Mouse (Mus musculus): ENCODE data around the gene Slc35e2.

The Slc35e2 gene

DNA sequence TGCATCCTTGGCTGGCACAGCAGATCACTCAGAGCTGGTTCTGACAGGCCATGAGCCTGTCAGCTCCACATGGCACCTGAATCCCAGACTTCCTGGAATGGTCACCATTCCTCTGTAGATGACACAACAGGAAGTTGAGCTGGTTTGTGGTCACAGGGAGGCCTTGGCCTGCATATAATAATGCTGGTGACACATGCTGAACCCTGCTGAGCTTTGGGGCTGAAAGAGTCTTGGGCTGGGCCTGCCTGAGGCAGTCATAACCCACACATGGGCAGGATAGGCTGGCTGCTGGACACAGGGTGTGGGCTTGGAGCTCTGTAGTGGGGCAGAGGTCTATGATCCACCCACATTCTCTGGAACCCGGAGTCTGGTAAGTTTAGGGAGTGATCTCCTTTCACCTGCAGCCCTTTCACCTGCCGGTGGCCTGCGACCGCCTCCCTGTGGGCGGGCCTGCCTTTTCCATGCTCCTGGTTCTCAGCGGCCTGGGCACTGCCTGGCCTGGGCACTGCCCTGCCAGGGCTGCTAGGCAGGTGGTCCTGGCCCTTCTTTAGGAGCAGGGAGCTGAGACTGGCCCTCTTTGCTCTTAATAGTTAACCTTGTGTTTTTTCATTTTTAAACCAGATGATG is 18.8 kb upstream of the Slc35e2 start:
- TF ChIP-seq CTCF (conservative IDR thresholded peaks at IDR 0.05; ENCODE audit: low read length) (no peak), NANOG (IDR thresholded peaks at IDR 0.05; ENCODE audit: borderline replicate concordance, low read length) (no peak), POU5F1 (IDR thresholded peaks at IDR 0.05; ENCODE audit: borderline replicate concordance, low read length) (no peak)
- Histone ChIP-seq H3K9me3 (ENCODE audit: low read length) (no peaks in the 10 kb centered on the region), H3K4me3 (replicated peaks; ENCODE audit: low read length) (no peak overlapping the region), H3K4me1 (replicated peaks; ENCODE audit: low read depth, low read length) (peaks cover 4% of the 10 kb centered on the region; the same call in 1 of the 2 replicates), H3K27me3 (ENCODE audit: insufficient read depth, low read length) (no peaks in the 10 kb centered on the region), H3K36me3 (ENCODE audit: insufficient read depth, low read length) (peaks cover 93% of the 10 kb centered on the region)

GRCm38 (mm10) chr4:155589356-155589755 is 11.9 kb upstream of the Slc35e2 start:
- H3K9me3 ChIP-seq (ENCODE audit: low read length) = no peaks in the 10 kb centered on the region
- TF ChIP-seq CTCF (conservative IDR thresholded peaks at IDR 0.05; ENCODE audit: low read length) (no peak), POU5F1 (IDR thresholded peaks at IDR 0.05; ENCODE audit: borderline replicate concordance, low read length) (no peak)
- H3K4me3 ChIP-seq (replicated peaks; ENCODE audit: low read length) = no peak overlapping the region
- no peaks in the 10 kb centered on the region for H3K27me3 ChIP-seq (ENCODE audit: insufficient read depth, low read length)
- peaks cover 68% of the 10 kb centered on the region for H3K36me3 ChIP-seq (ENCODE audit: insufficient read depth, low read length)
- no peaks in the 10 kb centered on the region for H3K4me1 ChIP-seq (replicated peaks; ENCODE audit: low read depth, low read length)

- Histone ChIP-seq H3K27me3 (ENCODE audit: insufficient read depth, low read length) (no peaks in the 10 kb centered on the region), H3K4me3 (replicated peaks; ENCODE audit: low read length) (no peak overlapping the region), H3K4me1 (replicated peaks; ENCODE audit: low read depth, low read length) (no peaks in the 10 kb centered on the region; the same call in 1 of the 2 replicates), H3K9me3 (ENCODE audit: low read length) (no peaks in the 10 kb centered on the region), H3K36me3 (ENCODE audit: insufficient read depth, low read length) (peaks cover 50% of the 10 kb centered on the region)
- TF ChIP-seq NANOG (IDR thresholded peaks at IDR 0.05; ENCODE audit: borderline replicate concordance, low read length) (no peak), CTCF (conservative IDR thresholded peaks at IDR 0.05; ENCODE audit: low read length) (no peak), POU5F1 (IDR thresholded peaks at IDR 0.05; ENCODE audit: borderline replicate concordance, low read length) (no peak)
These were observed 10.1 kb upstream of the Slc35e2 start for GRCm38 (mm10) chr4:155591012-155591719.

- no peak overlapping the region for H3K4me3 ChIP-seq (replicated peaks; ENCODE audit: low read length)
- H3K9me3 ChIP-seq (ENCODE audit: low read length) = no peaks in the 10 kb centered on the region
- no peak for TF ChIP-seq NANOG (IDR thresholded peaks at IDR 0.05; ENCODE audit: borderline replicate concordance, low read length)
- TF ChIP-seq CTCF (conservative IDR thresholded peaks at IDR 0.05; ENCODE audit: low read length) = no peak
- no peak for TF ChIP-seq POU5F1 (IDR thresholded peaks at IDR 0.05; ENCODE audit: borderline replicate concordance, low read length)
- peaks cover 24% of the 10 kb centered on the region for H3K36me3 ChIP-seq (ENCODE audit: insufficient read depth, low read length)
- H3K27me3 ChIP-seq (ENCODE audit: insufficient read depth, low read length) = no peaks in the 10 kb centered on the region
- H3K4me1 ChIP-seq (replicated peaks; ENCODE audit: low read depth, low read length) = peaks cover 10% of the 10 kb centered on the region
These were observed 7.4 kb upstream of the Slc35e2 start for GRCm38 (mm10) chr4:155593780-155594179.

DNA sequence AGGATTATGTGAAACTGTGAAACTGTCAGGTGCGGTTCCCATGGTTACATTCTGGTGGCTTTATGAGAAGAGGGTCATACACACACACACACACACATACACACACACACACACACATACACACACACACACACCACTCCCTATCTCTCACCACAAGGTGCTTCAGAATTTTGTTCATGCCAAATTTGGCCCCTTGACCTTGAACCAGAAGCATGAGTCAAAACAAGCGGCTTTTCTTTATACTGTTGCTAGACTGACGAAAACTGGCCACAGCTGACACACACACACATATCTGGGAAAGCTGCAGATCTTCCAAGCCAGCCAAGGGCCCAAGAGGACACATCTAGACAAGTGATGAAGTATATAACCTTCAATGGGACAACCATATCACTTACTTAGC is 5.4 kb upstream of the Slc35e2 start:
- H3K9me3 ChIP-seq (ENCODE audit: low read length) = no peaks in the 10 kb centered on the region
- peaks cover 5% of the 10 kb centered on the region for H3K36me3 ChIP-seq (ENCODE audit: insufficient read depth, low read length)
- TF ChIP-seq NANOG (IDR thresholded peaks at IDR 0.05; ENCODE audit: borderline replicate concordance, low read length) (no peak), POU5F1 (IDR thresholded peaks at IDR 0.05; ENCODE audit: borderline replicate concordance, low read length) (no peak)
- H3K4me1 ChIP-seq (replicated peaks; ENCODE audit: low read depth, low read length) = peaks cover 24% of the 10 kb centered on the region
- no peak overlapping the region for H3K4me3 ChIP-seq (replicated peaks; ENCODE audit: low read length)
- no peaks in the 10 kb centered on the region for H3K27me3 ChIP-seq (ENCODE audit: insufficient read depth, low read length)

- no peaks in the 10 kb centered on the region for H3K36me3 ChIP-seq (ENCODE audit: insufficient read depth, low read length)
- peaks cover 25% of the 10 kb centered on the region for H3K4me1 ChIP-seq (replicated peaks; ENCODE audit: low read depth, low read length)
- H3K27me3 ChIP-seq (ENCODE audit: insufficient read depth, low read length) = no peaks in the 10 kb centered on the region
- TF ChIP-seq NANOG (IDR thresholded peaks at IDR 0.05; ENCODE audit: borderline replicate concordance, low read length) (no peak), CTCF (conservative IDR thresholded peaks at IDR 0.05; ENCODE audit: low read length) (no peak), POU5F1 (IDR thresholded peaks at IDR 0.05; ENCODE audit: borderline replicate concordance, low read length) (no peak)
- no peaks in the 10 kb centered on the region for H3K9me3 ChIP-seq (ENCODE audit: low read length)
- no peak overlapping the region for H3K4me3 ChIP-seq (replicated peaks; ENCODE audit: low read length)
These were observed 4.6 kb upstream of the Slc35e2 start for GRCm38 (mm10) chr4:155596606-155597005.

GRCm38 (mm10) chr4:155598536-155598935 is 2.7 kb upstream of the Slc35e2 start:
- H3K4me3 ChIP-seq (replicated peaks; ENCODE audit: low read length) = peak overlapping the region; percentile 30; the same call in 1 of the 2 replicates
- no peaks in the 10 kb centered on the region for H3K27me3 ChIP-seq (ENCODE audit: insufficient read depth, low read length)
- TF ChIP-seq CTCF (conservative IDR thresholded peaks at IDR 0.05; ENCODE audit: low read length) = no peak
- no peak for TF ChIP-seq NANOG (IDR thresholded peaks at IDR 0.05; ENCODE audit: borderline replicate concordance, low read length)
- no peak for TF ChIP-seq POU5F1 (IDR thresholded peaks at IDR 0.05; ENCODE audit: borderline replicate concordance, low read length)
- H3K4me1 ChIP-seq (replicated peaks; ENCODE audit: low read depth, low read length) = peaks cover 37% of the 10 kb centered on the region
- H3K9me3 ChIP-seq (ENCODE audit: low read length) = no peaks in the 10 kb centered on the region
- peaks cover 11% of the 10 kb centered on the region for H3K36me3 ChIP-seq (ENCODE audit: insufficient read depth, low read length)

DNA sequence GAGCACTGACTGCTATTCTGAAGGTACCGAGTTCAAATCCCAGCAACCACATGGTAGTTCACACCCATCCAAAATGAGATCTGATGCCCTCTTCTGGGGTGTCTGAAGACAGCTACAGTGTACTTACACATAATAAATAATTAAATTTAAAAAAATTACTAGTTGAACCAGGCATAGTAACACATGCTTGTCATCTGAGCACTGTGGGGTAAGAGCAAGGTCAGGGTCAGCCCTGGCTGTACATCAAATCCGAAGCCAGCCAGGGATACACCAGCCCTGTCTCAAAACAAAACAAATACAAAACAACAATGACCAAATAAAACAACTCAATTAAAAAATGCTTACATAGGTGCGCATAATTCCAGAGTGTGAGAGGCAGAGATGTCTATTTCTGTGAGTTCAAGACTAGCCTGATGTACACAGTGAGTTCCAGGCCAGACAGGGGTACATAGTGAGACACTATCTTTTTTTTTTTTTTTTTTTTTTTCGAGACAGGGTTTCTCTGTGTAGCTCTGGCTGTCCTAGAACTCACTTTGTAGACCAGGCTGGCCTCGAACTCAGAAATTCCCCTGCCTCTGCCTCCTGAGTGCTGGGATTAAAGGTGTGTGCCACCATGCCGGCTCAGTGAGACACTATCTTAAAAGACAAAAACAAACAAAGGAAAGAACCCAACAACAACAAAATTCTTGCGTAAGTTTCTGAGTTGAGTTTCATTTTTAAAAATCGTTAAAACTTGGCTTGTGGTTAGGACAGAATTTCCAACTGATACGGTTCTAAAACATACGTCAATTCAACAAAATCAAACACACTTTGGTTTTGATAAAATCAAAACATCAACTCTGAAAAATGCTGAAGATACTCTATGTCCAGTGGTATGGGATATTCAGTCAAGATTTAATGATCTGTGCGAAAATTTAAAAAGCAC is 1.1 kb upstream of the Slc35e2 start:
- Histone ChIP-seq H3K4me1 (replicated peaks; ENCODE audit: low read depth, low read length) (peaks cover 47% of the 10 kb centered on the region), H3K36me3 (ENCODE audit: insufficient read depth, low read length) (peaks cover 25% of the 10 kb centered on the region), H3K9me3 (ENCODE audit: low read length) (no peaks in the 10 kb centered on the region), H3K27me3 (ENCODE audit: insufficient read depth, low read length) (no peaks in the 10 kb centered on the region), H3K4me3 (replicated peaks; ENCODE audit: low read length) (peak overlapping the region; percentile 96)
- TF ChIP-seq CTCF (conservative IDR thresholded peaks at IDR 0.05; ENCODE audit: low read length) = no peak
- TF ChIP-seq NANOG (IDR thresholded peaks at IDR 0.05; ENCODE audit: borderline replicate concordance, low read length) = no peak

Measured in E14TG2a.4 (cell line).